Mouse (Mus musculus): Measurements from ENCODE around the gene Trmt6. TPM values are rescaled to one million over a fixed set of nuclear protein-coding genes. Genes with fewer than 3 reads are reported as not detected.

The Trmt6 gene
- 15.1 and 16.1 TPM in 2 replicates for polyA plus RNA-seq (2015; fragmentation: Nextera tagmentation; extraction: Ambion mirVana)

DNA sequence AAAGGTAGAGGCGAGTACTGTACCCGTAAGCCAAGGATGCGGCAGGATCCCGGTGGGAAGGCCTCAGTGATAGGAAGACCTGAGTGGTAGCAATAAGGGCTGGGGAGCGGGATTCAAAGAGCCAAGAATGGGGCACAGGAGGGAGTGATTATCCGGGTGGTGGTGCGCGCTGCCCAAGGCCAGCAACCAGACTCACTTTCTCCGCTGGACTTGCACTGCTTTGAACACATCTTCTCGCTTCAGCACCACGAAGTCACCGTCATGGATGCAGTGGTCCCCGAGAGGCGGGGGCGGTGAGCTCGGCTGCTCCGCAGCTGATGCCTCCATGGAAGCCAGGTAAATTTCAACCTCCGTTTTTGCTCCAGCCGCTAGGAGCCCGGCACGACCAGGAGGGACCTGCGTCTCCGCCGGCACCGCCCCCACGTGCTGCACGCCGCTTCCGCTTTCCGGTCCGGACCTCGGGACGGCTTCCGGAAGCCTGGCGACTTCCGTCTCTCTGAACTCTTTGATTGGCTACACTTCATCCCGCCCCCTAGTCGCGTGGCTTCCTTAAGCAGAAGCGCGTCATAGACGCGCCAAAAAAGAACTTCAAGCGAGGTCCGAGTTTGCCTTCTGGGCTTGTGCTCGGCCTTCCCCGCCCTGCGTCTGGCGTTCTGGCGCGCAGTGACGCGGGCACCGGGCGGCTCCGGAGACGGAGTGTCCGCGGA, at the start of gene Trmt6, which contains the start of gene Mcm8:
Trmt6 (minus strand) TSS at position 448 of the 707 bp plus-strand sequence.
Mcm8 (plus strand) TSS at position 534 of the 707 bp plus-strand sequence.
- Histone ChIP-seq H3K27me3 (ENCODE audit: control insufficient read depth, insufficient read depth, low read length) (no peaks in the 10 kb centered on the region), H3K27ac (ENCODE audit: low read length) (peak within 1 kb of the TSS; percentile 65), H3K4me2 (ENCODE audit: low read depth, low read length) (peak within 1 kb of the TSS; percentile 82), H3K4me3 (ENCODE audit: low read length) (peak within 1 kb of the TSS; percentile 83), H3K36me3 (ENCODE audit: control insufficient read depth, insufficient read depth) (peaks cover 13% of the 10 kb centered on the region; the same call in 1 of the 2 replicates), H3K9ac (ENCODE audit: low read length) (peak within 1 kb of the TSS; percentile 80), H3K9me3 (replicated peaks; ENCODE audit: control insufficient read depth, low read length) (no peaks in the 10 kb centered on the region), H3K4me1 (ENCODE audit: control insufficient read depth, insufficient read depth, low read length) (peaks cover 5% of the 10 kb centered on the region; the same call in 1 of the 2 replicates)
- peak; percentile 100 for ATAC-seq (replicated peaks; ENCODE audit: extremely low read depth, insufficient read depth, low FRiP score)
- under 1% methylated on average over 59 of the region's 59 CpGs for WGBS

DNA sequence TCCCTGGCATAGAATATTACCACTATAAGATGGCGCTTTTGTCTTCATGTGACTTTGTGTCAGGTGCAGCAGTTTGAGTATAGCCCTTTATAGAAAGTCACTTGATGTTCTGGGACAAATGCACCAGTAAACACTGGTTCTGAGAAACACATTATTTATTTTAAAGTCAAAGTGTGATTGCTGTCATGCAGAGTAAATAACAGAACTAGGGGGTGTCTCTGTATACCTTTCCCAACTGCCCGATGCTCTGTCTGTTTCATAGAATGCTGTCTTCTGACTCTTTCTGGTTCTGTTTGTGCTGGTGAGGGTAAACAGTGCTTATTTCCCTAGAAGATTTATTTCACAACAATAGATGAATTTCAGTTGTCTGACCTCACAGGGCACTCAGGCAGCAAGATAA, 47.5 kb upstream of the Trmt6 start:
- Histone ChIP-seq H3K9ac (ENCODE audit: low read length) (no peak overlapping the region), H3K4me2 (ENCODE audit: low read depth, low read length) (no peak overlapping the region)
- no peak for ATAC-seq (replicated peaks; ENCODE audit: extremely low read depth, insufficient read depth, low FRiP score)

DNA sequence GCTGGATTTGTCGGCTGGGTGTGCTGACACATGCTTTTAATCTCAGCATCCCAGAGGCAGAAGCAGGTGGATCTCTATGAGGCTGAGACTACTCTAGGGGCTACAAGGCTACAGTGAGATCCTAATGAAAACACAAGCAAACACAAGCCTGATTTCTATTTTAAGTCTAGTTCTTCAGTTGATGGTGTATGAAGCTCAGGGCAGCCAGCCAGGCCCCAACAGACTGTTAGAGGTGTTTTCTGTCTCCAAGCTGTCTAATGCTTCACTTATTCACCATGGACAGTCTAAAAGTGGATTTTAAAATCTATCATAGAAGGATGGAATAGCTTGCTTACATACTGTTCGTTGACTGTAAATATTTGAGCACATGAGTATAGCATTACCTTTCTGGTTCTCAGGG, 45.6 kb upstream of the Trmt6 start:
- Histone ChIP-seq H3K4me3 (ENCODE audit: low read length) (no peak overlapping the region), H3K27me3 (ENCODE audit: control insufficient read depth, insufficient read depth, low read length) (no peaks in the 10 kb centered on the region), H3K27ac (ENCODE audit: low read length) (no peak overlapping the region), H3K36me3 (ENCODE audit: control insufficient read depth, insufficient read depth) (peaks cover 8% of the 10 kb centered on the region; the same call in 1 of the 2 replicates), H3K4me1 (ENCODE audit: control insufficient read depth, insufficient read depth, low read length) (peaks cover 8% of the 10 kb centered on the region), H3K4me2 (ENCODE audit: low read depth, low read length) (no peak overlapping the region), H3K9ac (ENCODE audit: low read length) (no peak overlapping the region), H3K9me3 (replicated peaks; ENCODE audit: control insufficient read depth, low read length) (no peaks in the 10 kb centered on the region)
- no peak for ATAC-seq (replicated peaks; ENCODE audit: extremely low read depth, insufficient read depth, low FRiP score)
- 69% methylated on average over 2 of the region's 2 CpGs for WGBS

More for the DNA sequence above, 47.5 kb upstream of the Trmt6 start:
- H3K9me3 ChIP-seq (replicated peaks; ENCODE audit: control insufficient read depth, low read length), result no peaks in the 10 kb centered on the region
- no peaks in the 10 kb centered on the region for H3K27me3 ChIP-seq (ENCODE audit: control insufficient read depth, insufficient read depth, low read length)
- no peak overlapping the region for H3K27ac ChIP-seq (ENCODE audit: low read length)
- no peak overlapping the region for H3K4me3 ChIP-seq (ENCODE audit: low read length)
- peaks cover 8% of the 10 kb centered on the region for H3K4me1 ChIP-seq (ENCODE audit: control insufficient read depth, insufficient read depth, low read length)
- H3K36me3 ChIP-seq (ENCODE audit: control insufficient read depth, insufficient read depth), result peaks cover 8% of the 10 kb centered on the region
- WGBS, result 95% methylated on average over 2 of the region's 2 CpGs

DNA sequence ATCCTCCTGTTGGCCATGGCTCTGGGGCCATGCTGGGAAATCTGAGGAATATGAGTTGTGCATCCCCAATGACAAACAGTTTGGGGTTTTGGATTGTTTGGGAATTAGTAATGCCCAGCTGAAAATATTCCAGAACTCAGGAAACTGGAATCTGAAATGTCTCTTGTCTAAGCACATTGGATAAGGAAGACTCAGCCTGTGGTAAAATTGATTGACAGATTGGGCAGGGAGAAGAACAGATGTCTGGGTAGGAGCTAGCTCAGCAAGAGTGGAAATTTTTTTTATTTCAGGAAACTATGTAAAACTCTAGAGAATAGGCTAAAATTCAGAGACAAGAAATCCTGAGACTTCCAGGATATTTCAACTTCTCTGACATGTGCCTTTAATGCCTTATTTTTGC, 44.6 kb upstream of the Trmt6 start:
- ATAC-seq (replicated peaks; ENCODE audit: extremely low read depth, insufficient read depth, low FRiP score), result no peak

DNA sequence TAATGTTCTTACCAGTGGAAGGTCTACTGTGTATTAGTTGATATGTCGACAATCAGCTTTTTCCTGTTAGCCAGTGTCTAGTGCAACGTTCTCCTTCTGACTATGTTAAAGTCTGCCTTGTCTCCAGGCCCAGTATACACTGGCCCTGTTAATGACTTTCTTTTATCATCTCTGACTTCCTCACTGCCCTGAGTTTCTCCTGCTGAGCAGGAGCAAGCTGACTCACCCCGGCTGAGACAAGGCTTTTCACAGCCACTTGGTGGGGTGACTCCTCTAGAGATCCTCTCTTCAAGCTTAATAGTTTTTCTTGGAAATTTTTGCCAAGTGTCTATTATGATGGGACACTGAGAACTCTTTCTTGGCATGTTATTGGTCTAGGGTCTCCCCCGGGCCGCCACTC, 40.5 kb upstream of the Trmt6 start:
- 0 out of 2 replicates have a peak, but pooled peaks cover under 1% of the 10 kb centered on the region for H3K36me3 ChIP-seq (ENCODE audit: control insufficient read depth, insufficient read depth)
- H3K4me2 ChIP-seq (ENCODE audit: low read depth, low read length), result no peak overlapping the region
- no peak for ATAC-seq (replicated peaks; ENCODE audit: extremely low read depth, insufficient read depth, low FRiP score)
- no peak overlapping the region for H3K4me3 ChIP-seq (ENCODE audit: low read length)
- H3K4me1 ChIP-seq (ENCODE audit: control insufficient read depth, insufficient read depth, low read length), result peaks cover 7% of the 10 kb centered on the region
- H3K9ac ChIP-seq (ENCODE audit: low read length), result no peak overlapping the region
- 67% methylated on average over 5 of the region's 5 CpGs for WGBS
- no peaks in the 10 kb centered on the region for H3K27me3 ChIP-seq (ENCODE audit: control insufficient read depth, insufficient read depth, low read length)
- no peaks in the 10 kb centered on the region for H3K9me3 ChIP-seq (replicated peaks; ENCODE audit: control insufficient read depth, low read length)
- no peak overlapping the region for H3K27ac ChIP-seq (ENCODE audit: low read length)

More for the DNA sequence above, 44.6 kb upstream of the Trmt6 start:
- H3K9ac ChIP-seq (ENCODE audit: low read length), result no peak overlapping the region
- no peak overlapping the region for H3K4me2 ChIP-seq (ENCODE audit: low read depth, low read length)
- H3K36me3 ChIP-seq (ENCODE audit: control insufficient read depth, insufficient read depth), result peaks cover 8% of the 10 kb centered on the region; the same call in 1 of the 2 replicates
- peaks cover 8% of the 10 kb centered on the region for H3K4me1 ChIP-seq (ENCODE audit: control insufficient read depth, insufficient read depth, low read length)
- no peak overlapping the region for H3K27ac ChIP-seq (ENCODE audit: low read length)
- H3K4me3 ChIP-seq (ENCODE audit: low read length), result no peak overlapping the region
- no peaks in the 10 kb centered on the region for H3K9me3 ChIP-seq (replicated peaks; ENCODE audit: control insufficient read depth, low read length)
- H3K27me3 ChIP-seq (ENCODE audit: control insufficient read depth, insufficient read depth, low read length), result no peaks in the 10 kb centered on the region

DNA sequence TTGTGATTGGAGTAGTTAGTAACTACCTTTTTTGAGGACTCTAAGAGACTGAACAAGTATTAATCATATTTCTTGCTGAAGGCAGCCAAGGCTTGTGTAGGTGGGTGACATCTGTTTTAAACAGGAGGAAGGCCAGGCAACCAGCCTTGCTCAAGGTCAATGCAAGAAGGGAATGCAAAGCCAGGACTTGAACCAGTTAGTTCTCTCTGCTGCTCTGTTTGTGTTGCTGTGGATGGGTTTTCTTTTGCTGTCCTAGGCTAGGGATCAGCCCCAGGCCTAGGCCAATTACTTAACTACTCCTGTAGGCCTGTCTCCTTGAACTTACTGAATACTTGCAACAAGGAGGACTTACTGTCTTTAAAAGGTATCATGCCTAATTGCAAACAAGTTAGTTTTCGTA, 37.2 kb upstream of the Trmt6 start:
- no peak for ATAC-seq (replicated peaks; ENCODE audit: extremely low read depth, insufficient read depth, low FRiP score)

DNA sequence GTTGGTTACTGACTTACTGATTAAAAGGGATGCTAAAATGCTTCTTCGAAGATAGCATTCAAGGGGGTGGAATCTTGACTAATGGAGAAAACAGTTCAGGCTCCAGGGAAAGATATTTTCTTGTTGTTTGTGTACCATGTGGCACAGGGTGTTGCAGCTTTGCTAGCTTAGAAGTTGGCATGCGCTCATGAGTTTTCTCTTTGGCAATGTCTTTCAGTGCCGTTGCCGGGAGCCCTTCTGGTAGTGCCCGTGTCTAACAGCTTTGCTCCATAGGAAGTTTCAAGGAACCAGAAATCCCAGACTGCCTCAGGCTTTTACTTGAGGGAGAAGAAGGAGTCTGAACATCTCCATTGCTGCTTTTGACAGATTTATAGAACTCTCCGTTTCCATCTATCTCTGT, 33.3 kb upstream of the Trmt6 start:
- peaks cover 8% of the 10 kb centered on the region; the same call in 1 of the 2 replicates for H3K36me3 ChIP-seq (ENCODE audit: control insufficient read depth, insufficient read depth)
- no peaks in the 10 kb centered on the region for H3K9me3 ChIP-seq (replicated peaks; ENCODE audit: control insufficient read depth, low read length)
- H3K27me3 ChIP-seq (ENCODE audit: control insufficient read depth, insufficient read depth, low read length), result no peaks in the 10 kb centered on the region
- 92% methylated on average over 6 of the region's 6 CpGs for WGBS
- H3K4me3 ChIP-seq (ENCODE audit: low read length), result no peak overlapping the region
- no peak overlapping the region for H3K4me2 ChIP-seq (ENCODE audit: low read depth, low read length)
- ATAC-seq (replicated peaks; ENCODE audit: extremely low read depth, insufficient read depth, low FRiP score), result no peak
- H3K9ac ChIP-seq (ENCODE audit: low read length), result no peak overlapping the region
- no peak overlapping the region for H3K27ac ChIP-seq (ENCODE audit: low read length)
- peaks cover 8% of the 10 kb centered on the region for H3K4me1 ChIP-seq (ENCODE audit: control insufficient read depth, insufficient read depth, low read length)

More for the DNA sequence above, 37.2 kb upstream of the Trmt6 start:
- H3K9me3 ChIP-seq (replicated peaks; ENCODE audit: control insufficient read depth, low read length), result no peaks in the 10 kb centered on the region
- 91% methylated on average over 1 of the region's 1 CpGs for WGBS
- no peaks in the 10 kb centered on the region for H3K27me3 ChIP-seq (ENCODE audit: control insufficient read depth, insufficient read depth, low read length)
- no peak overlapping the region for H3K27ac ChIP-seq (ENCODE audit: low read length)
- H3K4me1 ChIP-seq (ENCODE audit: control insufficient read depth, insufficient read depth, low read length), result no peaks in the 10 kb centered on the region
- peaks cover 8% of the 10 kb centered on the region; the same call in 1 of the 2 replicates for H3K36me3 ChIP-seq (ENCODE audit: control insufficient read depth, insufficient read depth)
- no peak overlapping the region for H3K9ac ChIP-seq (ENCODE audit: low read length)
- no peak overlapping the region for H3K4me3 ChIP-seq (ENCODE audit: low read length)
- H3K4me2 ChIP-seq (ENCODE audit: low read depth, low read length), result no peak overlapping the region

DNA sequence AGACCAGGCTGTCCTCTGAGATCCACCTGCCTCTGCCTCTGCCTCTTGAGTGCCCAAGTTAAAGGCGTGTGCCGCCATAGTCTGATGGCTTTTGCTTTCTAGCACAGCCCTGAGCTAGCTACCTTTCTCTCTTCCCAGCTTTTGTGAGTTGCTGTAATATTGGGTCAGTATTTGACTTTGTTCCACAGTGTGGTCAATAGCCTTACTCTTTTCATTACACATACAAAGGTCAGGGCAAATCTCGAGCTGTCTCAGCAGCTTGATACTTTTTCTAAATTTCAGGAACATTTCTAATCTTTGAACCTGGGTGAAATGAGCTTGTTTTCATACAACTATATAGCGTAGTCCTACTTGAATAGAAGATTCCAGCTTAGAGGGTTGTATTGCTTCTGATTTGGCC, 32.5 kb upstream of the Trmt6 start:
- Histone ChIP-seq H3K4me2 (ENCODE audit: low read depth, low read length) (no peak overlapping the region), H3K9me3 (replicated peaks; ENCODE audit: control insufficient read depth, low read length) (no peaks in the 10 kb centered on the region), H3K36me3 (ENCODE audit: control insufficient read depth, insufficient read depth) (peaks cover 8% of the 10 kb centered on the region; the same call in 1 of the 2 replicates), H3K27me3 (ENCODE audit: control insufficient read depth, insufficient read depth, low read length) (no peaks in the 10 kb centered on the region), H3K4me1 (ENCODE audit: control insufficient read depth, insufficient read depth, low read length) (peaks cover 8% of the 10 kb centered on the region), H3K4me3 (ENCODE audit: low read length) (no peak overlapping the region), H3K9ac (ENCODE audit: low read length) (no peak overlapping the region), H3K27ac (ENCODE audit: low read length) (no peak overlapping the region)
- WGBS, result 84% methylated on average over 4 of the region's 4 CpGs
- ATAC-seq (replicated peaks; ENCODE audit: extremely low read depth, insufficient read depth, low FRiP score), result no peak

DNA sequence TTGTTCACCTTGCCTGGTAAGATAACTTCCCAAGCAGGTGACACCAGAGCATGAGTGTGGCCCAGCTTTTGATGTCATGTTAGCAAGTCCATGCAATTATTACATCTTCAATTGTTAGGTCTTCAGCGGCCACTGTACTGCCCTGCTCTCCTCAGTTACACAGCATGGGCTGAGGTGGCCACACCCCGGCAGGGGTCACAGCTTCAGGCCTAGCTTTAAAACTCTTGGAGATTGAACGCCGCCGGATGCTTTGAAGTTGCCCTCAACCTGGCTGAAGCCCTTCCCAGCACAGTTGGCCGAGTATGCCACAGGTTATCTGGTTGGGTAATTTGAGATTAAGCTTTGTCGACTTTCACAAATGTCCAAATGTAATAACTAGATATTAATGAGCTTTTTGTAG, 31.7 kb upstream of the Trmt6 start:
- peak overlapping the region; percentile 86 for H3K9ac ChIP-seq (ENCODE audit: low read length)
- 35% methylated on average over 7 of the region's 7 CpGs for WGBS
- no peak for ATAC-seq (replicated peaks; ENCODE audit: extremely low read depth, insufficient read depth, low FRiP score)
- peak overlapping the region; percentile 82 for H3K4me3 ChIP-seq (ENCODE audit: low read length)
- no peaks in the 10 kb centered on the region for H3K9me3 ChIP-seq (replicated peaks; ENCODE audit: control insufficient read depth, low read length)
- H3K36me3 ChIP-seq (ENCODE audit: control insufficient read depth, insufficient read depth), result peaks cover 10% of the 10 kb centered on the region; the same call in 1 of the 2 replicates
- H3K4me2 ChIP-seq (ENCODE audit: low read depth, low read length), result peak overlapping the region; percentile 70
- H3K27ac ChIP-seq (ENCODE audit: low read length), result no peak overlapping the region
- H3K27me3 ChIP-seq (ENCODE audit: control insufficient read depth, insufficient read depth, low read length), result no peaks in the 10 kb centered on the region
- H3K4me1 ChIP-seq (ENCODE audit: control insufficient read depth, insufficient read depth, low read length), result peaks cover 8% of the 10 kb centered on the region

Measured in heart, embryonic 16.5 days (tissue).